ENCODE assay signal across 30 mouse cellular contexts in the genomic region with DNA sequence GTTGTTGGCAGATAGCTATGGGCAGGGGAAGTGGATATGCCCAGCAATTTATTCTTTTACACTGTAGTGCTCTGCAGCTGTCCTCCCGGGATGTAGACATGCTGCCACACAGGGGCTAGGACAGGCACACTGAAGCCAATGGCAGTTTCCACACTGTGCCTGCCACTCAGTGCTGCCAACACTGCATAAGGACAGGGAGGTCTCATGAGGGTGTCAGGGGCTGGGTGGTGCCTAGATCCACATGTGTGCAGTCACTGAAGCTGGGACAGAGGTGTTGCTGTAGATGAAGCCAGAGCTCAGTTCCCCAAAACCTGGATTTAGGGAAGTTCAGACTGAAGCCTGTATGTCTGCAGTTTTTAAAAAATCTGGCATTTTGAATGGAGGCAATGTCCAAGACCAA. TPM values are rescaled to one million over a fixed set of nuclear protein-coding genes. Genes with fewer than 3 reads are reported as not detected.
A peak's percentile ranks its signal among the peaks of the same experiment; 100 is the strongest.
DNase-seq lines count a peak whose midpoint lies in the region; ATAC-seq and TF ChIP-seq lines count a peak whose summit lies in the region.
"Had no signal": no experiment of that assay in that cellular context is flagged by ENCODE, and none has a peak within 500 bp of the region (broad histone marks: within the 10 kb centered on the region; RNA-seq: fewer than 3 reads in every experiment).

No protein-coding gene starts in this region.

- in situ Hi-C loops in CH12.LX (cut with MboI; ENCODE audit: low pct_ligation_motif_present, low pct_unique_long_range_greater_than_20kb, low sequenced_read_pairs) = no loop called here

- 0 out of 2 replicates have a peak, but pooled peaks have one; percentile 30 for ATAC-seq in megakaryocyte, adult 5-6 weeks (ENCODE audit: poor library complexity, severe bottlenecking)
- ATAC-seq: forebrain, embryonic 15.5 days; hindbrain, postnatal 0 days; Patski had no signal

- peak overlapping the region; percentile 40 for H3K27ac ChIP-seq in CH12.LX (ENCODE audit: insufficient read depth, low read depth)
- H3K27ac ChIP-seq: embryonic facial prominence, embryonic 12.5 days; embryonic facial prominence, embryonic 15.5 days; forebrain, embryonic 12.5 days; forebrain, embryonic 15.5 days; heart, embryonic 10.5 days; heart, embryonic 13.5 days; hindbrain, embryonic 14.5 days; hindbrain, postnatal 0 days had no signal

- TF ChIP-seq POLR2A in CH12.LX (IDR thresholded peaks at IDR 0.05; ENCODE audit: low read depth, low read length) = no peak

- dilution Hi-C loops in CH12.LX (cut with MboI; ENCODE audit: extremely low pct_ligation_motif_present, extremely low pct_unique_long_range_greater_than_20kb, low sequenced_read_pairs) = no loop called here

- TF ChIP-seq RAD21 in CH12.LX (IDR thresholded peaks at IDR 0.05; ENCODE audit: low read depth, low read length) = no peak

- no peaks in the 10 kb centered on the region for H3K27me3 ChIP-seq in CH12.LX (replicated peaks)
- H3K27me3 ChIP-seq in splenic B cell, adult 2 months (ENCODE audit: control insufficient read depth, insufficient read depth, low read length, poor library complexity, severe bottlenecking) = no peaks in the 10 kb centered on the region
- H3K27me3 ChIP-seq: forebrain, embryonic 15.5 days; Patski had no signal

- peaks cover 51 to 81% of the 10 kb centered on the region in 2 experiments for H3K36me3 ChIP-seq in CH12.LX (replicated peaks in 1 of 2; ENCODE audit: control insufficient read depth in 1 of 2, insufficient read depth in 1 of 2, low read length in 1 of 2)
- peaks cover 63% of the 10 kb centered on the region for H3K36me3 ChIP-seq in splenic B cell, adult 2 months (ENCODE audit: control insufficient read depth, insufficient read depth, low read length, poor library complexity, severe bottlenecking)
- H3K36me3 ChIP-seq: embryonic facial prominence, embryonic 12.5 days; embryonic facial prominence, embryonic 15.5 days; forebrain, embryonic 12.5 days; forebrain, embryonic 15.5 days; G1E; heart, embryonic 10.5 days; heart, embryonic 13.5 days had no signal

- no peak overlapping the region for H3K4me3 ChIP-seq in CH12.LX (replicated peaks in 1 of 3; ENCODE audit: low read depth in 2 of 3, low read length in 2 of 3, poor library complexity in 1 of 3)
- H3K4me3 ChIP-seq: embryonic facial prominence, embryonic 12.5 days; embryonic facial prominence, embryonic 15.5 days; forebrain, embryonic 12.5 days; forebrain, embryonic 15.5 days; heart, embryonic 10.5 days; heart, embryonic 13.5 days had no signal

- TF ChIP-seq EP300 in CH12.LX (IDR thresholded peaks at IDR 0.05; ENCODE audit: low read length) = no peak

- peaks cover 11% of the 10 kb centered on the region for H3K9me3 ChIP-seq in CH12.LX (replicated peaks; ENCODE audit: low read length)
- H3K9me3 ChIP-seq: embryonic facial prominence, embryonic 12.5 days; embryonic facial prominence, embryonic 15.5 days; forebrain, embryonic 12.5 days; forebrain, embryonic 15.5 days; G1E; heart, embryonic 10.5 days; heart, embryonic 13.5 days had no signal

- TF ChIP-seq CTCF in CH12.LX (conservative IDR thresholded peaks at IDR 0.05 in 1 of 2, IDR thresholded peaks at IDR 0.05 in 1 of 2; ENCODE audit: low read depth in 2 of 2, low read length in 2 of 2) = no peak

- H3K4me2 ChIP-seq in CH12.LX (ENCODE audit: insufficient read depth, low read depth, poor library complexity, severe bottlenecking) = no peak overlapping the region
- H3K4me2 ChIP-seq: embryonic facial prominence, embryonic 12.5 days; embryonic facial prominence, embryonic 15.5 days; forebrain, embryonic 12.5 days; forebrain, embryonic 15.5 days; heart, embryonic 13.5 days; hindbrain, embryonic 14.5 days had no signal

- H3K79me2 ChIP-seq in CH12.LX (replicated peaks; ENCODE audit: control insufficient read depth, extremely low read depth, insufficient read depth, poor library complexity, severe bottlenecking) = peaks cover 13% of the 10 kb centered on the region

- H3K4me1 ChIP-seq in CH12.LX (ENCODE audit: control insufficient read depth in 1 of 2, insufficient read depth in 2 of 2) = peaks cover 10 to 58% of the 10 kb centered on the region in 2 experiments

- H3K9ac ChIP-seq in CH12.LX (ENCODE audit: insufficient read depth, low read depth) = no peak overlapping the region
- H3K9ac ChIP-seq: embryonic facial prominence, embryonic 12.5 days; embryonic facial prominence, embryonic 15.5 days; forebrain, embryonic 12.5 days; forebrain, embryonic 15.5 days; heart, embryonic 13.5 days; hindbrain, embryonic 14.5 days had no signal

- peak; percentile 43 for DNase-seq in thymus, postnatal 0 days (ENCODE audit: low spot score)
- DNase-seq in thymus, postnatal 25 days = no peak
- DNase-seq in CH12.LX (ENCODE audit: extremely low read depth) = no peak
- DNase-seq in splenic B cell, adult 2 months (ENCODE audit: low read depth, low spot score) = peak; percentile 59
- DNase-seq in gastrocnemius, adult 18-20 months (ENCODE audit: low spot score) = no peak
- no peak for DNase-seq in spleen, postnatal 36 days (ENCODE audit: low spot score in 2 of 2)
- DNase-seq: cerebellum, adult 18-20 months; cerebellum, adult 9-10 months; cerebellum, postnatal 14 days; gastrocnemius, postnatal 10 days; gastrocnemius, postnatal 36 days; heart, adult 18-20 months; heart, postnatal 14 days; heart, postnatal 4 days had no signal

TF ChIP-seq in CH12.LX, 34 proteins besides CTCF, POLR2A, EP300 and RAD21:
- TF ChIP-seq HCFC1 (IDR thresholded peaks at IDR 0.05; ENCODE audit: low read depth, low read length) (no peak), GABPA (IDR thresholded peaks at IDR 0.05; ENCODE audit: insufficient replicate concordance, low read depth, low read length) (no peak), KAT2A (IDR thresholded peaks at IDR 0.05; ENCODE audit: insufficient replicate concordance, low read length) (no peak), IRF4 (IDR thresholded peaks at IDR 0.05; ENCODE audit: low read depth, low read length) (no peak), SIN3A (IDR thresholded peaks at IDR 0.05; ENCODE audit: low read length) (no peak), ETS1 (conservative IDR thresholded peaks at IDR 0.05; ENCODE audit: low read depth, low read length) (no peak), E2F4 (IDR thresholded peaks at IDR 0.05; ENCODE audit: insufficient replicate concordance, low read depth, low read length) (no peak), ZNF384 (IDR thresholded peaks at IDR 0.05; ENCODE audit: low read depth, low read length) (no peak), MEF2A (IDR thresholded peaks at IDR 0.05; ENCODE audit: borderline replicate concordance, low read depth, low read length) (no peak), JUN (IDR thresholded peaks at IDR 0.05; ENCODE audit: insufficient read depth, low read depth, low read length) (no peak), TCF12 (IDR thresholded peaks at IDR 0.05; ENCODE audit: low read depth, low read length) (no peak), JUND (conservative IDR thresholded peaks at IDR 0.05; ENCODE audit: low read depth, low read length) (no peak), NRF1 (IDR thresholded peaks at IDR 0.05; ENCODE audit: low read depth, low read length) (no peak), MAZ (IDR thresholded peaks at IDR 0.05; ENCODE audit: low read depth, low read length) (no peak), ZMIZ1 (IDR thresholded peaks at IDR 0.05; ENCODE audit: low read depth, low read length) (no peak), MYC (IDR thresholded peaks at IDR 0.05; ENCODE audit: low read depth, low read length) (no peak), USF2 (conservative IDR thresholded peaks at IDR 0.05; ENCODE audit: low read depth, low read length) (no peak), NELFE (IDR thresholded peaks at IDR 0.05; ENCODE audit: low read depth, low read length) (no peak), ELF1 (IDR thresholded peaks at IDR 0.05; ENCODE audit: low read depth, low read length) (no peak)

RNA-seq across cellular contexts. Expression of gene H2-Eb1, which starts 6.5 kb away (rescaled TPM):
- 574 and 589 TPM in 2 replicates for polyA plus RNA-seq in thymus, postnatal 0 days (2015; fragmentation: Nextera tagmentation; extraction: Ambion mirVana)
- total RNA-seq in CH12.LX (2012; rRNA removed) = 574 and 629 TPM in 2 replicates
- 511 and 534 TPM in 2 replicates for total RNA-seq in CH12.LX (2014; rRNA removed)
- 898 and 899 TPM in 2 replicates for polyA plus RNA-seq in CH12.LX (2012; ENCODE audit: insufficient read length, low read depth)
- total RNA-seq in megakaryocyte, adult 5-6 weeks (2015) = 35.4 and 38.0 TPM in 2 replicates
- 72.9 and 114 TPM in 2 replicates for total RNA-seq in megakaryocyte, adult 5-6 weeks (2017)
- 1 to 10 TPM; 3.9 to 5.6 TPM for total RNA-seq in gastrocnemius, adult 18-20 months (2021)
- total RNA-seq: G1E had no signal
- polyA plus RNA-seq: G1E had no signal

RNA-seq across cellular contexts. Expression of gene H2-Eb2, which starts 13.3 kb away (rescaled TPM):
- polyA plus RNA-seq in thymus, postnatal 0 days (2015; fragmentation: Nextera tagmentation; extraction: Ambion mirVana) = 2.3 and 3.1 TPM in 2 replicates
- 5.8 and 6.8 TPM in 2 replicates for total RNA-seq in CH12.LX (2012; rRNA removed)
- total RNA-seq in CH12.LX (2014; rRNA removed) = 10.9 and 12.2 TPM in 2 replicates
- polyA plus RNA-seq in CH12.LX (2012; ENCODE audit: insufficient read length, low read depth) = 10.2 and 11.4 TPM in 2 replicates
- 0.07 and 0.25 TPM in 2 replicates for total RNA-seq in megakaryocyte, adult 5-6 weeks (2015)
- total RNA-seq in megakaryocyte, adult 5-6 weeks (2017) = not detected in 2 replicates
- not detected for total RNA-seq in gastrocnemius, adult 18-20 months (2021)
- total RNA-seq: adrenal gland, adult 18-20 months; adrenal gland, postnatal 36 days; common myeloid progenitor, adult 5-6 weeks; gastrocnemius, postnatal 10 days; gastrocnemius, postnatal 36 days; heart, postnatal 4 days had no signal
- polyA plus RNA-seq: embryonic facial prominence, embryonic 12.5 days; embryonic facial prominence, embryonic 15.5 days; forebrain, embryonic 12.5 days; G1E; heart, embryonic 10.5 days; heart, embryonic 13.5 days; hindbrain, embryonic 11.5 days; Patski had no signal

RNA-seq across cellular contexts. Expression of gene H2-Aa, which starts 24.6 kb away (rescaled TPM):
- 991 and 995 TPM in 2 replicates for polyA plus RNA-seq in thymus, postnatal 0 days (2015; fragmentation: Nextera tagmentation; extraction: Ambion mirVana)
- total RNA-seq in CH12.LX (2012; rRNA removed) (385 and 450 TPM in 2 replicates), CH12.LX (2014; rRNA removed) (481 and 488 TPM in 2 replicates)
- 930 and 958 TPM in 2 replicates for polyA plus RNA-seq in CH12.LX (2012; ENCODE audit: insufficient read length, low read depth)
- total RNA-seq in megakaryocyte, adult 5-6 weeks (2015) = 193 and 213 TPM in 2 replicates
- 91.8 and 109 TPM in 2 replicates for total RNA-seq in megakaryocyte, adult 5-6 weeks (2017)
- total RNA-seq in gastrocnemius, adult 18-20 months (2021) = 1 to 10 TPM; 3.7 to 5.9 TPM
- total RNA-seq: G1E had no signal
- polyA plus RNA-seq: forebrain, embryonic 12.5 days; forebrain, embryonic 15.5 days; G1E; hindbrain, embryonic 11.5 days; Patski had no signal

RNA-seq across cellular contexts. Expression of gene Btnl2, which starts 42.4 kb away (rescaled TPM):
- polyA plus RNA-seq in thymus, postnatal 0 days (2015; fragmentation: Nextera tagmentation; extraction: Ambion mirVana) = 0.22 and 0.27 TPM in 2 replicates
- total RNA-seq in CH12.LX (2012; rRNA removed) (1.1 and 1.2 TPM in 2 replicates), CH12.LX (2014; rRNA removed) (1.9 and 2.0 TPM in 2 replicates)
- polyA plus RNA-seq in CH12.LX (2012; ENCODE audit: insufficient read length, low read depth) = 4.8 and 5.6 TPM in 2 replicates
- 0.09 TPM in 1 of 2 replicates, not detected in the other for total RNA-seq in megakaryocyte, adult 5-6 weeks (2015)
- total RNA-seq in megakaryocyte, adult 5-6 weeks (2017) = 0.33 TPM in 1 of 2 replicates, not detected in the other
- total RNA-seq in gastrocnemius, adult 18-20 months (2021) = under 1 TPM; 0.14 to 0.33 TPM
- total RNA-seq: common myeloid progenitor, adult 5-6 weeks; hindbrain, postnatal 0 days had no signal
- polyA plus RNA-seq: embryonic facial prominence, embryonic 12.5 days; forebrain, embryonic 12.5 days; G1E; heart, embryonic 10.5 days; heart, embryonic 13.5 days; hindbrain, embryonic 11.5 days; hindbrain, embryonic 14.5 days; inflammation-experienced regulatory T-cells, adult 6 months; Patski had no signal

RNA-seq across cellular contexts. Expression of gene H2-Ab1, which starts 54.7 kb away (rescaled TPM):
- 1,510 and 1,544 TPM in 2 replicates for polyA plus RNA-seq in thymus, postnatal 0 days (2015; fragmentation: Nextera tagmentation; extraction: Ambion mirVana)
- total RNA-seq in CH12.LX (2012; rRNA removed) = 114 and 158 TPM in 2 replicates
- 105 and 119 TPM in 2 replicates for total RNA-seq in CH12.LX (2014; rRNA removed)
- 634 and 699 TPM in 2 replicates for polyA plus RNA-seq in CH12.LX (2012; ENCODE audit: insufficient read length, low read depth)
- total RNA-seq in megakaryocyte, adult 5-6 weeks (2015) = 145 and 162 TPM in 2 replicates
- 136 and 181 TPM in 2 replicates for total RNA-seq in megakaryocyte, adult 5-6 weeks (2017)
- total RNA-seq in gastrocnemius, adult 18-20 months (2021) = 1 to 10 TPM; 3.0 to 4.8 TPM

Comparison
In these comparisons a context has a peak if more than half of its experiments do, and no peak if none do; other contexts are left out.
1. DNase-seq: peak in thymus, postnatal 0 days (single experiment) and splenic B cell, adult 2 months (single experiment); none in thymus, postnatal 25 days (single experiment), CH12.LX (single experiment), gastrocnemius, adult 18-20 months (single experiment) and spleen, postnatal 36 days (0 of 2).
2. RNA of gene H2-Eb1, which starts 6.5 kb away (total RNA-seq): 511 to 629 TPM in CH12.LX and 35.4 to 114 TPM in megakaryocyte, adult 5-6 weeks; 3.9 to 5.6 TPM in gastrocnemius, adult 18-20 months; every median in the first group is over 4 times any median in the second.
3. RNA of gene H2-Eb2, which starts 13.3 kb away (total RNA-seq): 5.8 to 12.2 TPM in CH12.LX; 0.07 to 0.25 TPM in megakaryocyte, adult 5-6 weeks and not detected in gastrocnemius, adult 18-20 months; every median in the first group is over 4 times any median in the second.
4. RNA of gene H2-Aa, which starts 24.6 kb away (total RNA-seq): 385 to 488 TPM in CH12.LX and 91.8 to 213 TPM in megakaryocyte, adult 5-6 weeks; 3.7 to 5.9 TPM in gastrocnemius, adult 18-20 months; every median in the first group is over 10 times any median in the second.